Mouse (Mus musculus) liver, embryonic 14.5 days (tissue): ENCODE measurements around the gene Rbfox1.

Experiments used
- CTCF ChIP-seq: IDR thresholded peaks from 2 replicates; pipeline ENCODE4 v1.5.1; 2016; ENCODE audit warnings: antibody characterized with exemption, low read depth, control low read depth
- EP300 ChIP-seq: IDR thresholded peaks from 2 replicates; pipeline ENCODE4 v1.6.1; 2016; ENCODE audit warnings: antibody characterized with exemption, low read depth

GRCm38 (mm10) chr16:6348581-6349241, 463.6 kb downstream of the Rbfox1 start:
- TF ChIP-seq CTCF (no peak), EP300 (no peak)
